In genomic region chr4:140684141-140684871, GRCm38 (mm10) we compare ENCODE assay signal across 8 mouse cellular contexts. TPM values are rescaled to one million over a fixed set of nuclear protein-coding genes. Genes with fewer than 3 reads are reported as not detected.
DNase-seq lines count a peak whose midpoint lies in the region; ATAC-seq and TF ChIP-seq lines count a peak whose summit lies in the region.

No protein-coding gene starts in this region.

- no peaks in the 10 kb centered on the region for H3K9me3 ChIP-seq in hindbrain, embryonic 14.5 days (ENCODE audit: control insufficient read depth, low read length)
- H3K9me3 ChIP-seq in stomach, embryonic 14.5 days (ENCODE audit: control insufficient read depth, low read depth, low read length): no peaks in the 10 kb centered on the region

- H3K27me3 ChIP-seq in hindbrain, embryonic 14.5 days (ENCODE audit: control insufficient read depth, insufficient read depth, low read length): 0 out of 2 replicates have a peak, but pooled peaks cover 4% of the 10 kb centered on the region
- no peaks in the 10 kb centered on the region for H3K27me3 ChIP-seq in stomach, embryonic 14.5 days (ENCODE audit: control insufficient read depth, insufficient read depth, low read length)

- DNase-seq in ovary, postnatal 36 days (ENCODE audit: low spot score): peak; percentile 34
- no peak for DNase-seq in ovary, postnatal 10 days (ENCODE audit: low spot score)
- DNase-seq in gastrocnemius, adult 2 months: peak; percentile 78
- no peak for DNase-seq in hindbrain, embryonic 14.5 days (ENCODE audit: low spot score)
- peak; percentile 79 for DNase-seq in lung, postnatal 10 days
- DNase-seq in layer of hippocampus, postnatal 25 days (ENCODE audit: extremely low spot score in 1 of 2, low spot score in 1 of 2): no peak

- H3K4me2 ChIP-seq in hindbrain, embryonic 14.5 days (replicated peaks): peak overlapping the region; percentile 37
- peak overlapping the region; percentile 28 for H3K4me2 ChIP-seq in stomach, embryonic 14.5 days (replicated peaks; ENCODE audit: low read depth, low read length)

- no peaks in the 10 kb centered on the region for H3K36me3 ChIP-seq in hindbrain, embryonic 14.5 days (replicated peaks; ENCODE audit: control insufficient read depth, insufficient read depth)
- no peaks in the 10 kb centered on the region for H3K36me3 ChIP-seq in stomach, embryonic 14.5 days (ENCODE audit: control insufficient read depth, insufficient read depth, low read length)

- no peak overlapping the region for H3K9ac ChIP-seq in hindbrain, embryonic 14.5 days
- no peak overlapping the region for H3K9ac ChIP-seq in stomach, embryonic 14.5 days (replicated peaks; ENCODE audit: low read depth, low read length)

- 0 out of 2 replicates have a peak, but pooled peaks have one; percentile 37 for ATAC-seq in hindbrain, embryonic 14.5 days (ENCODE audit: low FRiP score)
- ATAC-seq in stomach, embryonic 14.5 days (ENCODE audit: insufficient number of reproducible peaks, insufficient read depth, low FRiP score, low read depth): peak; percentile 79; the same call in 1 of the 2 replicates
- no peak for ATAC-seq in inflammation-experienced regulatory T-cells, adult 6 months

- peaks cover 11% of the 10 kb centered on the region for H3K4me1 ChIP-seq in hindbrain, embryonic 14.5 days (replicated peaks; ENCODE audit: control insufficient read depth, insufficient read depth, low read length)
- peaks cover 11% of the 10 kb centered on the region; the same call in 1 of the 2 replicates for H3K4me1 ChIP-seq in stomach, embryonic 14.5 days (ENCODE audit: control insufficient read depth, insufficient read depth, low read length)

- no peak for TF ChIP-seq CTCF in gastrocnemius, adult 2 months (IDR thresholded peaks at IDR 0.05)

- H3K27ac ChIP-seq in gastrocnemius, adult 2 months: peak overlapping the region; percentile 70
- no peak overlapping the region for H3K27ac ChIP-seq in hindbrain, embryonic 14.5 days
- peak overlapping the region; percentile 57 for H3K27ac ChIP-seq in stomach, embryonic 14.5 days (ENCODE audit: low read length)

- 10% methylated on average over 16 of the region's 16 CpGs for WGBS in hindbrain, embryonic 14.5 days
- 2% methylated on average over 16 of the region's 16 CpGs for WGBS in stomach, embryonic 14.5 days

- H3K4me3 ChIP-seq in gastrocnemius, adult 2 months: peak overlapping the region; percentile 51
- no peak overlapping the region for H3K4me3 ChIP-seq in hindbrain, embryonic 14.5 days (replicated peaks; ENCODE audit: low read length)
- no peak overlapping the region for H3K4me3 ChIP-seq in stomach, embryonic 14.5 days (ENCODE audit: low read depth, low read length)

- intact Hi-C loops in gastrocnemius, adult 2 months (cut with DNase I): loop anchor here (2.0 kb wide), 1 partner anchor 14 kb away; no protein-coding TSS in a partner anchor

RNA-seq across cellular contexts. Expression of gene Rcc2, which starts 16.0 kb away (rescaled TPM):
- total RNA-seq in gastrocnemius, adult 2 months (2021): 1 to 10 TPM; 5.9 to 8.8 TPM
- polyA plus RNA-seq in hindbrain, embryonic 14.5 days (2014; fragmentation: Nextera tagmentation; extraction: Ambion mirVana): 13.3 and 13.8 TPM in 2 replicates
- polyA plus RNA-seq in stomach, embryonic 14.5 days (2014; fragmentation: Nextera tagmentation; extraction: Ambion mirVana): 26.2 and 26.6 TPM in 2 replicates
- polyA plus RNA-seq in inflammation-experienced regulatory T-cells, adult 6 months (2017; shearing (Covaris generic)): 10 to 100 TPM; 13.8 to 21.6 (median 21.0) TPM
- total RNA-seq in layer of hippocampus, postnatal 25 days (2021): 10 to 100 TPM; 87.9 to 88.8 TPM

RNA-seq across cellular contexts. Expression of gene Arhgef10l, which starts 18.5 kb away (rescaled TPM):
- total RNA-seq in gastrocnemius, adult 2 months (2021): 10 to 100 TPM; 50.9 to 66.3 TPM
- 19.6 and 21.9 TPM in 2 replicates for polyA plus RNA-seq in hindbrain, embryonic 14.5 days (2014; fragmentation: Nextera tagmentation; extraction: Ambion mirVana)
- 9.9 and 10.5 TPM in 2 replicates for polyA plus RNA-seq in stomach, embryonic 14.5 days (2014; fragmentation: Nextera tagmentation; extraction: Ambion mirVana)
- under 1 TPM in 1 of 3 experiments, not detected in 2; 0.12 TPM for polyA plus RNA-seq in inflammation-experienced regulatory T-cells, adult 6 months (2017; shearing (Covaris generic))
- total RNA-seq in layer of hippocampus, postnatal 25 days (2021): 10 to 100 TPM; 43.4 to 46.6 TPM

RNA-seq across cellular contexts. Expression of gene Padi6, which starts 58.1 kb away (rescaled TPM):
- not detected for total RNA-seq in gastrocnemius, adult 2 months (2021)
- not detected in 2 replicates for polyA plus RNA-seq in hindbrain, embryonic 14.5 days (2014; fragmentation: Nextera tagmentation; extraction: Ambion mirVana)
- not detected in 2 replicates for polyA plus RNA-seq in stomach, embryonic 14.5 days (2014; fragmentation: Nextera tagmentation; extraction: Ambion mirVana)
- not detected for polyA plus RNA-seq in inflammation-experienced regulatory T-cells, adult 6 months (2017; shearing (Covaris generic))
- not detected for total RNA-seq in layer of hippocampus, postnatal 25 days (2021)

Comparison
In these comparisons a context has a peak if more than half of its experiments do, and no peak if none do; other contexts are left out.
1. DNase-seq: peak in ovary, postnatal 36 days (single experiment), gastrocnemius, adult 2 months (single experiment) and lung, postnatal 10 days (single experiment); none in ovary, postnatal 10 days (single experiment), hindbrain, embryonic 14.5 days (single experiment) and layer of hippocampus, postnatal 25 days (0 of 2).